Mouse (Mus musculus): Measurements from ENCODE around the gene Ccrl2.

The Ccrl2 gene

DNA sequence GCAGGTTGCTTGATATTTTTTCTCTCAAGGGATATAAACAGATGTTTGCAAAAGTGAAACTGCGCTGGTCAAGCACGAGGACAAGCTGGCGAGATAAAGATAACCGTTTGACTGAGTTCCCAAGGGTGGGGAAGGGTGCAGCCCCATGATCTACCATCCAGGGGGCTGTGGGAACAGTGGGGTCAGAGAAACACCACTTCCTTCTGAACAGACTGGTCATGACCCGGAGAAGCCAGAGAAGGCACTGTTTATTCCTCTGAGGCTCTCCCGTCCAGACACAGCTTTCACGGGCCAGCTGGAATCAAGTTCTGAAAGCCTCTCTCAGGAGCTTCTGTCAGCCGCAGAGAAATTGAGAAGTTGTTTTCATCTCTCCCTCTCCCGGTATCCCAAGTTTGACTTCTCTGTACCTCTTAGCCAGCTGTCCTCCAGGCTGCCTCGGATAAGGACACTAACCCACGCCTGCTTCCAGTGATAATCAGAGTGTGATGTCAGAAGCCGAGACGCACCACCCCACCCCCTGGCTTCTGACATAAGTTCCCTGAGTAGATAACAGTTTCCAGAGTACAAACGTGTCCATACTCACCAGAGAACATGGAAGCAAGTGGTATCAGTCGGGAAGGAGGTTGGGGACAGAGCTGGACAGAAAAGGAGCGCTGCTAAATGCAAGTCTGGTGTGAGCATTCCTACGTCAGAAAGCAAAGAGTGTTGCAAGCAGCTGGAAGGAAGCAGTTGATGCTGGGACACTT lies at the start of gene Ccrl2:
Ccrl2 (minus strand) TSS at position 722 of the 746 bp plus-strand sequence.
- DNase-seq (ENCODE audit: low read depth): peak; percentile 82

DNA sequence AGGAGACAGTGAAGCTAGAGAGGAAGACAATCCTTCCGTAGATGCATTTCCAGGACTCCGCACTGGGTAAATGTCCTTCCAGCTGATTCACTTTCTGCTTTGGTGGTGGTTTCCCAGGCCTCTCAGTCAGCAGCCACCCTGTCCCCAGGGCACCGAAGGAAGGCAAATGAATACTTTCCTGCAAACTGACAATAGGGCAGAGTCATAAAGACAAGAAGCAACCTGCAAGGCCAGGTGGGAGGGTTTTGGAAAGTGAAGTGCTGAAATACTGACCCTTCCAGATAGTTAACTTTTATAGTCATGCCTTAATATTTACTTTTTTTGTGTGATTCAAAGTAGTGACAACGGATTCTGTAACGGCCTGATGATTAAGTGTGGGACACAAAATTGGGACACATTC lies 46.6 kb upstream of the Ccrl2 start:
- DNase-seq (ENCODE audit: low read depth): no peak

DNA sequence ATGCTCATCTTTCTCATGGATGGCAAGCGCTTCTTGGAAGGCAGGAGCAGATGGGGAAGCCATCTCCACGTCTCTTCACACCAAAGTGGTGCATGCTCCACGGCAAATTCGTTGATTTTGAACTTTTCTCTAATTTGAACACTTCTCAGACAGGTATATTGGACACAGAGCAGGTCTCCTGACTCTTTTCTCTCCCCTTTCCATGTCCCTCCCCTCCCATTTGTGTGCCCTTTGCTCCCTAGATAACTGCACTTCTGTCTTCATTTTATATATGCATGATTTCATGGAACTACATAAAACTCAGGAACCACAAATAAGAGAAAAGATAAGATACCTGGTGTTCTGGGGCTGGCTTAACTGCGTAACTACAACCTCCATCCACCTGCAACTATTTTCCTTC lies 46.0 kb upstream of the Ccrl2 start:
- no peak for DNase-seq (ENCODE audit: low read depth)

DNA sequence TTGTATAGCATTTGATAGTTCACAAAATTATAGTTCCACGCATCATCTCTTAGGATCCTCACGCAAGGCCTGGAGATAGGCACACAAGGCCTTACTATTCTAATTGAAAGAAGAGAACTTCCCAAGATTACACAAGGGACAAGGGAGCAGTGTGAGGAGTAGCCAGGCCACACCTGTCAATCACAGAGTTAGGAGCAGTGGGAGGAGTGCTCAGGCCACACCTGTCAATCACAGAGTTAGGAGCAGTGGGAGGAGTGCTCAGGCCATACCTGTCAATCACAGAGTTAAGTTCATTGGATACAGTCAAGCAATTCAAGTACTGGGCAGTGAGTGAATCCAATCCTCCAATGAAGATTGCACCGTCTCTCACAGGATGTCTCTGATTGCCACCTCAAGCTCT lies 43.1 kb upstream of the Ccrl2 start:
- no peak for DNase-seq (ENCODE audit: low read depth)

DNA sequence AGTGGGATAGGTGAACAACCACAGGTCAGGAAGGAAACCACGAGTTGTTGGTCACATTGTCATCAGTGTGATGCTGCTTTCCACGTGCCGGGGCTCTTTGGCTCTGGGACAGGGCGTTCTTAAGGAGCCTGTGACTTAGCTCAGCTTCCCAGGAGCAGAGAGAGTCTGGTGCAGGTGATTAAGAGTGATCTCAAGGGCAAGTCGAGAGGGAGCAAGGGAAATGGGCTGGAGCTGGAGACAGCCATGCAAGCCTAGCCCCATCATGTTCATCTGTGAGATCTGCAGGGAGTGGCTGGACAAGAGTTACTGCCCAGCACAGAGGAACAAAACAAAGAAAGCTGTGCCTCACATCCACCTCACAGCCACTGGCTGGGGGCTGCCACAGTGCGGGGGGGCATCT lies 40.2 kb upstream of the Ccrl2 start:
- no peak for DNase-seq (ENCODE audit: low read depth)

DNA sequence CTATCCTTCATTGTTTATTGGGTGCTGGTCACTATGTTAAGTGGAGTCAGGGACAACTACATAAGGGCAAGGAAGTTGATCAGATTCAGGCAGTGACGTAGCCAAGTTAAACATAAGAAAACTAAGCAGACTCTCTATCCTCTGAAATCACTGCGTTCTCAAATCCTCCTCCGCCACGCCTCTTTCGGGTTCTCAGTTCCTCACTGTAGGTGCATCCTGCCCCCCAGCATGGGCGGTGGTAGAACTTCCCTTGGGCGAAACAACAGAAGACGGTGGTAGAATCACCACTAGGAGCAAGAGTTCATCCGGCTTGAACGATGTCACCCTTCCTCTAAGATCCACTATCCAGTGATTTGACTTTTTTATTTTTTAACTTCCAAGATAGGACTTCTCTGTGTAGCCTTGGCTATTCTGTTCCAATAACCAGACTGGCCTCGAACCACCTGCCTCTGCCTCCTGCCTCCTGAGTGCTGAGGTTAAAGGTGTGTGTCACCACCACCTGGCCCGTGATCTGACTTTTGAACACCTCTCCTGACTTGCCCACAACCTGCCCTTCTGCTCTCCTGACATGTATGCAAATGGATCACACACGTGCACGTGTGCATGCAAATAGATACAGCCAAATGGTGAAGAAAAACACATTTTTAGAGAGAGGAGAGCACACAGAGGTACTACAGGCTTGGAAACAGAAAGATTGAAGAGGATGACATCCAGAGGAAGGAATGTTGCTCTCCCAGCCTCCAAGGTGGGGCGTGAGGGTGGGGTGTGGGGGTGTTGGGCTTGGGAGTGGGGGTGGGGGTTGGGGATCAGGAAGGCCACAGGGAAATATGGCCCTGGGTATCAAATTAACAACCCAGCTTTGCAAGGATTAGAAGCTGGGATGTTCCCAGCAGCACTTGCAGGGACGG lies 39.4 kb upstream of the Ccrl2 start:
- DNase-seq (ENCODE audit: low read depth): no peak

DNA sequence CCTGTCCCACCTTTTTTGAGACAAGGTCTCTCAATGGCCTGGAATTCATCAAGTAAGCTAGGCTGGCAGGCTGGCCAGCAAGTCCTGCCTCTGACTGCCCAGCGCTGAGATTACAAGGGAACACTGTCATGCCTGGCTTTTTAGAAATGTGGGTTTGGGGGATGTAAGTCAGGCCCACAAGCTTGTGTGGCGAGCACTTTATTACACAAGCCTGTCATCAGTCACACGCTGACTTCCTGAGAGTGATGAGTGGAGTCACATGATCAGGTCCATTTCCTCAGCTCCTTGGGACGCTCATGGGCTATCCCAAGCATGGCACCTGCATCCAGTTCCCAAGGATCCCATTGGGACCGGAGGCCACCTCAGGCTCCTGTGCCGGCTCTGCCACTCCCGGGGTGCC lies 38.4 kb upstream of the Ccrl2 start:
- DNase-seq (ENCODE audit: low read depth): no peak

DNA sequence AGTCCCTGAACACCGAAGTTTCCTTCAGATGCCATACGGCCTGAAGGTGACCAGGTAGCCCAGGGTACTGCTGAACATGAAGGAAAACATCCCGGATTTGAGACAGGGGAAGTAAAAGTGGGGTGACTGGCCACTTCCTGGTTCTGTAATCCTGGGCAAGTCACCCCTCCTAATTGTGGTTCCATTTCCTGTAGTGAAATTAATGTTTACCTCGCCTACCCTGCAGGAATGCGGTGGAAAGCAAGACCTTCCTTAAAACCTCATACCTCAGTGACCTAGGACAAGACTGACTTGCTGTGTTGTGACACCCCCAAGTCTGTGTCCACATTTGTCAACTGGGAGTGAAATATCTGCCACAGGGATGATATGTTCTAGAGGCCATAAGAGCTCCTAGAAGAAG lies 37.3 kb upstream of the Ccrl2 start:
- no peak for DNase-seq (ENCODE audit: low read depth)

DNA sequence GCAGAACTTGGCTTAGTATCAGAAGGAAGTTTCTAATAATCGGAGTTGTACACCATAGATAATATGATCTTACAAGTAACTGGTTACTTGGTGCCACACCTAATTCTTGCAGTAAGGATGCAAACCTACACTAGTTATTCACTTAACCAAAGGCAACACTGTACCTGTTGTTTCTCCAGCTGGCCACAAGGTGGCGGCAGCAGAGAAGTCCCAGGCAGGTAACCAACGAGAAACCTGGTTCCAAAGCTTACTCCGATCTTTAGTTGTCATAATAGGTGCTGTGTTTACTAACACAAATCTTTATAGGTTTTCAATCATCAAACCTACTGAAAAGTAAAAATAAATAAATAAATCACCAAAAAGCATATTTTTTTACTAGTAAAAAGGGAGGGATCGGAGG lies 35.8 kb upstream of the Ccrl2 start:
- DNase-seq (ENCODE audit: low read depth): peak; percentile 79

DNA sequence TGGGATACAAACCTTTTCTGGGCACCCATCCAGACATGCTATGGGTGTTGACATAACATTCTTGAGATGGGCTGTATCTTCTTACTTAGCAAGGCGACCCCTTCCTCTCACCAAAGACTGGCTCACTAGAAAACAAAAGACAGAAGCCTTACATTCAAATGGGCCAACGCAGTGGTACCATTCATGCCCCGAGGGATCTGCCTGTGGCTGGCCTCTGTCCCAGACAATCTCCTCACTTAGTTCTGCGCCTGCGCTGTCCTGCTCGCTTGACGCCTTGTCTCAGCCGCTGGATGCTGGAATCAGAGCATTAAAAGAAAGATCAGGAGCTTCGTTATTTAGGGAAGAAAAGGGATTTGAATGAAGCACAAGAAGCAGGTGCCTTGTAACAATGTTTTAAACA lies 35.3 kb upstream of the Ccrl2 start:
- DNase-seq (ENCODE audit: low read depth): no peak

DNA sequence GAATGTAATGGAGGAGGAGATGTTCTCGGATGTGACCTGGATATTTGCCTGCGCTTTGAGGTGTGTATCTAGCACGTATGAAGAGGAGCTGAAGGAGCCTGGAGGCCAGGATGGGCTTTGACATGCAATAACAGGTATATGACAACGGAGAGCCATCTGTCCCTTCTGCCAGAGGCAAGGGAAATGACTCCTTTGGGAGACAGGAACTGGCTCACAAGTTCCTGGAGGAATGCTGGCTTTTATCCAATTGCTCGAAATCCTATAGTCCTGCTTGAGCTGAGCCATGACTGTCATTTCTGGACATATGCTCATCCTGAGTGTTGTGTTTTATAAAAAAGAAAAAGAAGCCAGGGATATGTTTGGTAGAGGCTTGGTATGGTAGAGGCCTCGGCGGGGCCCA lies 31.6 kb upstream of the Ccrl2 start:
- no peak for DNase-seq (ENCODE audit: low read depth)

DNA sequence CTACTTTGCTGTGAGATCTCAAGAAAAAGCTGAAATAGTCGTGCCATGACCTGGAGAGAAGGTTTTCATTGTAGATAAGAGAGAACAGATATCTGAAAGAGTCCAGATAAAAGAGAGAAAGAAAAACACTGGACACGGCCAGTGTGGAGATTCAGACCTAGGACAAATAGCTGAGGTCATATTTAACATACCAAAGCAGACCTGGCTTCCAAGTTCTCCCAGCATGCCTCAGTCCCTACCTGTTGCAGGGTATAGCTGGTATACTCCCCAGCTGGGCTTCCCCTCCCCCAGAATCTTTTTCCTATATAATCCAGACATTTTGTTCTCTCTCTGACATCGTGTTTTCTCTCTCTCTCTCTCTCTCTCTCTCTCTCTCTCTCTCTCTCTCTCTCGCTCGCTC lies 30.6 kb upstream of the Ccrl2 start:
- DNase-seq (ENCODE audit: low read depth): no peak

DNA sequence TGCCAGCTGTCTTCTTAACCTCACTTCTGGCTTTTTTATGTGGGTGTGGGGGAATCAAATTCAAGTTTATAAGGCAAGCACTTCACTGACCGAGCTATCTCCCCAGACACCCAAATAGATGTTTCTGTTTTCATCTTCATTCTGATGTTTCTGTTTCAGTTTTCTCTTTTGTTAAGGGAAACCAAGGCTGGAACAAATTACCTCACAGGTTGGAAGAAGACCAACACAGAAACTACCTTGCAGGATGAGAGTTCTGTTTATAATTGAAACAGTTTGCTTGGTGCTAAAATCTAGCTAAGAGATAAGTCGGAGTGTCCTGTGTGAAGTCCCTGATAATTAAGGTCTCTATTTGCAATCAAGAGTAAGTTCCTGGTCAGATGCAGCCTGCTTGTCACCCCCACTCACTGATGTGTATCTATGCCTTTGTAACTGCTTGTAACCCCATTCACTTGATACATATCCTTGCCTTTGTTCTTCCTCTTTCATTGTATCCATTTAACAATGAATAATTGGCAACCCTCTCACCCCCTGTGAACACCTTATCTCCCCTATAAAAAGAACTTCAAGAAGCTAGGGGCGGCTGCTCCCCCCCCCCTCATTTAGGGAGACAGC lies 29.8 kb upstream of the Ccrl2 start:
- DNase-seq (ENCODE audit: low read depth): peak; percentile 33

DNA sequence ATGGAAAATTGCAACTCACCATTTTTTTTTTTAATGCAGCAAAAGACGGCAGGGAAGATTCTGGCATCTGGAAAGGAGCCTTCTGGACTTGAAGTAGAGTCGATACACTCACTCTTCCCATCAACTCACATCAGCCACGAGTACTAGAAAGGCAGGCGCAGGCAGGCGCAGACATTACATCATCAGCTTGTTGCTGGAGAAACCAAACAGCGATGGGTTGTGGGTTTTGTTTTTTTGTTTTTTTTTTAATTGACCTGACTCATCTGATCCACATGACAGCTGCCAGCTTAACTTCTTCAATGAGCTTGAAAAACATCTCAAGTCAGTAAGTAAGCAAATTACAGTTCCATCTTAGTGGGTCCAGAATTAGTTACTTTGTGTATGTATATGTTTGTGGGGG lies 28.8 kb upstream of the Ccrl2 start:
- peak; percentile 49 for DNase-seq (ENCODE audit: low read depth)

DNA sequence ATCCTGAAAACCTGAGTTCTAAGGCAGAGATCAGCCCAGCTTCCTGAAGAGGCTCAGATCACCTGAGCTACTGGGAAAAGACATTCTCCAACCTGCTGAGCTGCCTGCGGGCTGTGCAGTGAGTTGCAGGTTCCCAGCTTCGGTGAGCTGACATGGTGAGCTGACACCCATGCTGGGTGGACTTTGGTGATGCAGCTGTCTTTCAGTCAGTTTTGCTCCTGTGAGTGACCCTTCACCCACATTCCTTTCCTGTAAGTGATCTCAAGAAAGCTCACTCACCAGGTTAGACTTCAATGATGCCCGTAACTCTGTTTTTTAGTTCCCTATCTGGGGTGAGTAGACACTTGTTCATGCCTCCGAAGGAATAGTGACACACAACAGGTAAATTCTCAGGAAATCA lies 28.0 kb upstream of the Ccrl2 start:
- no peak for DNase-seq (ENCODE audit: low read depth)

DNA sequence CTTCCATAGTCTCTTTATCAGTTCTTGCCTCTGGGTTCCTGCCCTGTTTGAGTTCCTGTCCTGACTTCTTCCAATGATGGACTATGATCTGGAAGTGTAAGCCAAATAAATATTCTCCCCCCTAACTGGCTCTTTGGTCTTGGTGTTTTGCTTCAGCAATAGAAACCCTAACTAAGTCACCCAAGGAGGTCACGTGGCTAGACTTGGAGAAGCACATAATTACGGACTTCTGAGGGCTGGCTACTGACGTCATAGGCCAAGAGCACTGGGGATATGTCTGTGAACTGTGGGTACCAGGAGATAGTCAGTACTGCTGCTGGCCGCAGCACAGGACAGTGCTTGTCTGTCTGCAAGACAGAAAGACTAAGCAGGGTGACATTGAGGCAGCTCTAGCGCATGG lies 24.4 kb upstream of the Ccrl2 start:
- no peak for DNase-seq (ENCODE audit: low read depth)

DNA sequence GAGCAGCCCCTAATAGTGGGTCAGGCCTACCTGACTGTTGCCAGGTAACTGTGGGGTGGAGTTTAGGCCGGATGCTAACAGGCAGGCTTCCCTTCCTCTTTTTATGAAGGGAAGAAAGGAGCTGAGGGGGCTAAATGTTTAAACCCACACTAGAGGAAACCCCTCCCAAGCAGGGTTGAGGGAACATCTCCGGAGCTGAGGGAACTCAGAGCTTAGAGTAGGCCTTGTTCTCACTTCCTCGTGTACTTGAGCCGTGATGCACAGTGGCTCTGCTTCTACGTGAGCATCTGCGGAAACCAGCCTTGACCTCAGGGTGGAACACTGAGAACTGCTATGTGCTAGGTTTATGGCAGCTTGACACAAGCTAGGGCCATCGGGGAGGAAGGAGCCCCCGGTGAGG lies 23.5 kb upstream of the Ccrl2 start:
- DNase-seq (ENCODE audit: low read depth): no peak

DNA sequence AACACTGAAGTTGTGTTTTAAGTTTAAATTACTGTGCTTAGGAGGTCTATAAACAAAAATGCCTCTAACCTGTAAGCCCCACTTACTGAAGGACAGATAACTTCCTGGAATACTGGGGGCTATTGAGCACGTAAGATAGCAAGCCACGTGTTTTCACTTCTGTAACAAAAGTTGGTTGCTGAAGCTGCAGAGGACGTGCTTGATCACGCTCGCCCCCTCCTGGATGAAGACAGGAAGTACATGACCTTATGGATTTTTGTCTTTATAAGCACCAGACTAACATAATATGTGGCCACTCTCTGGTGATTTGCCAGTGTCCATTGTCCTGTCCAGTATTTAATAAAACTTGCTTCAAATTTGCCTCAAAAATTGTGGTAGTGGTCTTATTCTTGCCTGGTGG lies 20.4 kb upstream of the Ccrl2 start:
- DNase-seq (ENCODE audit: low read depth): peak; percentile 72

DNA sequence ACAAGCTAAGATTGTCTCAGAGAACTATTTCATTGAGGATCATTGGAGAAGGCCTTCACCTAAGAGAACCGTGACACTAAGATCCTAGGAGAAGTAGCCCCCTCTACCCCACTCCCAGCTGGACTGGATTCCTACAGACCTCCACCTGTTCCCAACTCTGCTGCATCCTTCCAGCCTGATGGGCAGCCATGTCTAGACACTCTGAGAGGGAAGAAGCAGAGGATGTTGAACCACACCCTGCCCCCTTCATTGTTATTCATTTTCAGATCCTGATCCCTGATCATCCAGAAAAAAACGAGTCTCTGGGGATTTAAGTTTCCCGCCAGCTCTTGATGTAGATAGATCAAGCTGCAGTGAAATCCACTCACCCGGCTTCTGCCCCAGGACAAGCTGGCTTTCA lies 15.7 kb upstream of the Ccrl2 start:
- DNase-seq (ENCODE audit: low read depth): no peak

DNA sequence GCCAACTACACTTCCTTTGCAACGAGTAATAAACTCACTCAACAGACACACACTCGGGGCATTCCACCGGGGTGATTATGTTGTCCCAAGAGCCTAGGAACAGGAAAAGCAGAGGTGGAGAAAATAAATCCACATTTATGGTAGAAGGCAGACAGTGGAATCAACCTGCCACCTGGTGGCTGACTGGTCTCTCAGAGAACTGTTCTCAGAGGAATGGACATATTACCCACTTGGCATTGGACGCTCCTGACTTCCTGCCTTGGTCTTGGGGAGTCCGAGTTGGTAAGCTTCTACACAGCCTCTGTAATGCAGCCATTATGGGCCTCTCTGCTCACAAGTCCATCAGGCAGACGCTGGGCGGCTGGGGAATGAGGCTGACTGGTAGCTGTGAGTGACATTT lies 14.9 kb upstream of the Ccrl2 start:
- peak; percentile 63 for DNase-seq (ENCODE audit: low read depth)

DNA sequence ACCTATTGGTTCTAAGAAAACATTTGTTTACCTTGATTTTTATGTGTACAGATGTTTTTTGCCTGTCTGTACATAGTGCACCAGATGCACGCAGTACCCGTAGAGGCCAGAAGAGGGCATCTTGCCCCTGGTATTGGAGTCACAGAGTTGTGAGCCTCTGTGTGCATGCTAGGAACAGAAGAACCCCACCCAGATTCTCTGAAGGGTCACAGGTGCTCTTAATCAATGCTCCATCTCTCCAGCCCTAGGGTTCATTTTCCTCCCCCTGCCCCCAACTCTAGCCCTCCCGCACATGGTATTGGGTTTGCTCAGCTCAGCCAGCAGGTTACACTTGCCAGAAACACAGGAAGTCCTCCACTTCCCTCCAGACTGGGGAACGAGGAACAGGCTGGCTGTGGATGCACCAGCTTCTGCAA lies 13.2 kb upstream of the Ccrl2 start:
- DNase-seq (ENCODE audit: low read depth): peak; percentile 83

DNA sequence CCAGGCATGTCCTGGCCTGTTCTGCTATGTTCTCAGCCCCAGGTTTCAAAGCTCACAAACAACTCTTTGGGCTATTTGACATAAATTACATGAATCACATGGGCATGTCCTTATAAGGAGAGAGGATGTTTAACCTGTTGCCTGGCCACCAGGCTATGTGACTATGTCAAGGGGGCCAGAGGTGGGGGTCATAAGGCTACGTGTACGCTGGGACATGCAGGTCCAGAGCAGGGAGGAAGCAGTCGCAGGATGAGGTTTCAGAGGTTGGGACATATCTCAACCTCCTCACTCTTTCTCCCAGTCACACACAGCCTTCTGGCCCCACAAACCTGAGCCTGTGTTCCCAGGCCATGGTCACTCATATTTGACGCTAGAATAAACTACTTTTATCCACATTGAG lies 9.7 kb upstream of the Ccrl2 start:
- no peak for DNase-seq (ENCODE audit: low read depth)

DNA sequence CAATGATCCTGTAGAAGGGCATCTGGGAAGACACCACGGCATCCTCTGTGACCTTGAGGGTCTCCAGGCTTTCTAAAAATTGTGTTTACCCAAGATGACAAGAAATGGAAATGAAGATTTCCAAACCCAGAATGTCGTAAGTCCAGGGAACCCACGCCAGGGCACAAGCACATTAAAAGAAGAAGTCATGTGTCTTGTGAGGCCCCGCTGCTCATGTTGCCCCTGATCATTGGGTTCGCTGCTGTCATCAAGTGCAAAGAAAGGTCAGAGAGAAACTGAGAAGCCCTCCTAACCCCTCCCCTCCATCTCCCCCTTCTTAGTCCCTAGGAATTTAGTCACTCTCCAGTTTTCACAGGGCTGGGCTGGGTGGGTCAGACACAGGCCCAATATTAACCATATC lies 5.5 kb upstream of the Ccrl2 start:
- DNase-seq (ENCODE audit: low read depth): no peak

Data from induced T-regulatory cell, adult 2 months (primary cell).